Mouse (Mus musculus) E14TG2a.4 (cell line): ENCODE data around the gene Eid2.
A peak's percentile ranks its signal among the peaks of the same experiment; 100 is the strongest.
"Not testable (repeated sequence)": the region's sequence is repeated elsewhere in the genome, so short reads cannot be mapped to it uniquely, and the experiment has no call there.

Source experiments
- H3K27me3 ChIP-seq: 2 replicates; pipeline ENCODE4 v1.6.1; 2014; ENCODE audit warnings: low read length, control low read depth; ENCODE audit not compliant: insufficient read depth
- H3K36me3 ChIP-seq: 2 replicates; pipeline ENCODE4 v1.6.1; 2014; ENCODE audit warnings: low read length, control low read depth; ENCODE audit not compliant: insufficient read depth
- H3K4me1 ChIP-seq: replicated peaks from 2 replicates; pipeline ENCODE4 v1.6.1; 2014; ENCODE audit warnings: low read depth, low read length, control low read depth
- H3K4me3 ChIP-seq: replicated peaks from 2 replicates; pipeline ENCODE4 v1.5.1; 2014; ENCODE audit warnings: mild to moderate bottlenecking, low read length
- H3K9me3 ChIP-seq: 2 replicates; pipeline ENCODE4 v1.6.1; 2014; ENCODE audit warnings: low read length, control low read depth
- CTCF ChIP-seq: conservative IDR thresholded peaks from 2 replicates; pipeline ENCODE4 v1.5.1; 2014; ENCODE audit warnings: low read length
- NANOG ChIP-seq: IDR thresholded peaks from 2 replicates; pipeline ENCODE4 v1.6.1; 2014; ENCODE audit warnings: borderline replicate concordance, low read length, mixed read lengths
- POU5F1 ChIP-seq: IDR thresholded peaks from 2 replicates; pipeline ENCODE4 v1.6.1; 2014; ENCODE audit warnings: low read length, borderline replicate concordance

Eid2 gene

DNA sequence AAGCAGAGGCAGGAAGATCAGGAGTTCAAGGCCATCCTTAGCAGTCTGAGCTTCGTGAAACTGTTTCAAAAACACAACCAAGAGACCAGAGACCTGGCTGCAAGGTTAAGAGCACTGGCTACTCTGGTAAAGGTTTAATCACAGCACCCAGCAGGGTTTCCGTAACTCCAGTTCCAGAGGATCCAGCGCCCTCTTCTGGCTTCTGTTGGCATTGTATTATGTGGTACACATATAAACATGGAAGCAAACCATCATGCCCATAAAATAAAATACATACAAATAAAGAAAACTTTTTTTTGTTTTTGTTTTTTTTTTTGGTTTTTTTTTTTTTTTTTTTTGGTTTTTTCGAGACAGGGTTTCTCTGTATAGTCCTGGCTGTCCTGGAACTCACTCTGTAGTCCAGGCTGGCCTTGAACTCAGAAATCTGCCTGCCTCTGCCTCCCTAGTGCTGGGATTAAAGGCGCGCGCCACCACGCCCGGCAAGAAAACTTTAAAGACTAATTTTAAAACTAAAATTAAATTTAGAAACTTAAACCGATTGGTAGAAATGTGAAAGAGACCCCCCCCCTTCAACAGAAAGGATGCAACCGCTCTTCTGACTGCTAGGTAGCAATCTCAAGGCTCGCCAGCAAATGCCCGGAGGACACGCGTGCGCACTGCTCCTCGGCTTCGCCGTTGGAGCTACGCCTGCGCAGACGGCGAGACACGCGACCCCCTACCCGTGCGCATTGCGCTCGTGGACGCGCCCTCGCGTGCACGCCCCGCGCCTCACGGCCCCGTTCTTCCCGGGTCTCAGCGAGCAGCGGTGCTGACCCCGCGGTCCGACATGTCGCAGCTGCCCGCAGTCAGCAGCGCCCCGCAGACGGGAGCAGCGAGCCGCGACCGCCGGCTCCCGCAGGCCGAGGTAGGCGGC lies at the start of gene Eid2:
Eid2 (plus strand) TSS at position 753 of the 913 bp plus-strand sequence.
- Histone ChIP-seq H3K36me3 (peaks cover 9% of the 10 kb centered on the region), H3K27me3 (peaks cover 4% of the 10 kb centered on the region), H3K4me1 (peaks cover 28% of the 10 kb centered on the region), H3K4me3 (peak within 1 kb of the TSS; percentile 89), H3K9me3 (peaks cover 6% of the 10 kb centered on the region)
- TF ChIP-seq CTCF (peak; percentile 73), NANOG (no peak), POU5F1 (no peak)

GRCm38 (mm10) chr7:28218951-28219740 lies 48.5 kb upstream of the Eid2 start:
- H3K4me3 ChIP-seq, H3K27me3 ChIP-seq, H3K36me3 ChIP-seq: not testable (repeated sequence)
- Histone ChIP-seq H3K4me1 (peaks cover 12% of the 10 kb centered on the region), H3K9me3 (peaks cover 77% of the 10 kb centered on the region)

DNA sequence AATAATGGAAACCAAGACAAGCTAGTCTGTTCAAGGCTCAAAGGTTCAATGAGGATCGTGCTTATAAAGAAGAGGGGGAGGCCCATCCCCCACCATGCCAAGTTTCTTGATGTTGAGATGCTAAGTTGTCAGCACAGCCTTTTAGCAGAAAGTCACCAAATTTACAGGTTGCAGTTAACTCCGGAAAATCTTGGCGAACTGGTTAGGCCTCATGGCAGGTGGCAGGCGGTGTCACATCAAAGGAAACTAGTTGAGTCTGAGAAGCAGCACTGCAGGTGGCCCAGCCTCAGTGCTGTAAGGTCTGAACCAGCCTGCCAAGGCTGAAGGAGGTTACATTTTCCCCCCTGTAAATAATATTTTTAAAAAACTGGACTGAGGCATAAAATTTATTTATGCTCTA lies 40.8 kb upstream of the Eid2 start:
- H3K4me1 ChIP-seq: not testable (repeated sequence)

DNA sequence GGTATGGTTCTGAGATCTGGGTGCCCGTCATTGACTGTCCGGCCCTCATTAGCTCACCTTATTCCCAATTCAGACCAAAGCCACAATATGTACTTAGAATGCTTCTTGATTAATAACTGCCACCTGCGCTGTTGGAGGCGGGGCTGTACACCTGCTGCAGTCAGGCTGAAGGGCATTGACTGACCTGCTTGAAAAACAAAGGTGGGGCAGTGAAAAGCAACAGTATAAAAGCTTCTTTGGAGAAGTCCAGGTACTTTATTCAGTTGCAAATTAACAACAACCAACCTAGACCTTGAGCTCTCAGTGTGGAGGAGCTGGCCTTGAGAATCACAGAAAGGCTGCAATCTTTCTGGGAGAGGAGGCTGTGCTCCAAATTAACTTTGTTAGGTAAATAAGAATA lies 40.3 kb upstream of the Eid2 start:
- H3K4me1 ChIP-seq, H3K27me3 ChIP-seq, H3K36me3 ChIP-seq, H3K4me3 ChIP-seq: not testable (repeated sequence)
- H3K9me3 ChIP-seq: peaks cover 96% of the 10 kb centered on the region

More for the DNA sequence above, 40.8 kb upstream of the Eid2 start:
- not testable (repeated sequence) for H3K36me3 ChIP-seq, H3K27me3 ChIP-seq, H3K4me3 ChIP-seq
- H3K9me3 ChIP-seq: peaks cover 96% of the 10 kb centered on the region

DNA sequence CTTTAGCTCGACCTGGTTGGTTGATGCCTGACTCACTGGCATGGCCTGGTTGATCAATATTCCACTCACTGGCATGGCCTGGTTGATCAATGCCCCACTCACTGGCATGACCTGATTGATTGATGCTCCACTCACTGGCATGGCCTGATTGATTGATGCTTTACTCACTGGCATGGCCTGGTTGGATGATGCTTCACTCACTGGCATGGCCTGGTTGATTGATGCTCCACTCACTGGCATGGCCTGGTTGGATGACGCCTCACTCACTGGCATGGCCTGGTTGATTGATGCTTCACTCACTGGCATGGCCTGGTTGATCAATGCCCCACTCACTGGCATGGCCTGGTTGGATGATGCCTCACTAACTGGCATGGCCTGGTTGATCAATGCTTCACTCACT lies 23.7 kb upstream of the Eid2 start:
- H3K4me3 ChIP-seq, H3K36me3 ChIP-seq, H3K4me1 ChIP-seq, H3K27me3 ChIP-seq: not testable (repeated sequence)
- peaks cover 38% of the 10 kb centered on the region for H3K9me3 ChIP-seq

DNA sequence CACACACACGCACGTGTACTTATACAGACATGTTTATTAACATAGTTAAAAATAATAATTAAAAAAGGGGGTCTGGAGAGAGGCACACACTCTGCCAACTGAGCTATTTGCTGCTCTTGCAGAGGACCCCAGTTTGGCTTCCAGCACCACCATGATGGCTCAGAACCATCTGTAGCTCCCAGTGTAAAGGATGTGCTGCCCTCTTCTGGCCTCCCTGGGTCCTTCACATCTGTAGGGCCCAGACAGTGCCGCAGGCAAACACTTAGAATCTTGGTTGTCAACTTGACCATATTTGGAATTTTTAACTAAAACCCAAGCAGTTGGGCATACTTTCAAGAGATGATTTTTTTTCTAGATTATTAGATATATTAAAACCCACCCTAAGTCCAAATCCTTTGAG lies 18.7 kb upstream of the Eid2 start:
- TF ChIP-seq POU5F1 (no peak), CTCF (peak; percentile 26; the same call in 1 of the 2 replicates)
- Histone ChIP-seq H3K9me3 (peaks cover 7% of the 10 kb centered on the region; the same call in 1 of the 2 replicates), H3K4me3 (no peak overlapping the region)

GRCm38 (mm10) chr7:28251976-28252375 lies 15.7 kb upstream of the Eid2 start:
- no peak overlapping the region for H3K4me3 ChIP-seq
- peaks cover 7% of the 10 kb centered on the region; the same call in 1 of the 2 replicates for H3K9me3 ChIP-seq
- TF ChIP-seq CTCF (no peak), POU5F1 (no peak), NANOG (no peak)
- 0 out of 2 replicates have a peak, but pooled peaks cover 3% of the 10 kb centered on the region for H3K4me1 ChIP-seq
- no peaks in the 10 kb centered on the region for H3K27me3 ChIP-seq
- no peaks in the 10 kb centered on the region for H3K36me3 ChIP-seq

More for the DNA sequence above, 18.7 kb upstream of the Eid2 start:
- Histone ChIP-seq H3K4me1 (no peaks in the 10 kb centered on the region), H3K27me3 (no peaks in the 10 kb centered on the region), H3K36me3 (no peaks in the 10 kb centered on the region)

DNA sequence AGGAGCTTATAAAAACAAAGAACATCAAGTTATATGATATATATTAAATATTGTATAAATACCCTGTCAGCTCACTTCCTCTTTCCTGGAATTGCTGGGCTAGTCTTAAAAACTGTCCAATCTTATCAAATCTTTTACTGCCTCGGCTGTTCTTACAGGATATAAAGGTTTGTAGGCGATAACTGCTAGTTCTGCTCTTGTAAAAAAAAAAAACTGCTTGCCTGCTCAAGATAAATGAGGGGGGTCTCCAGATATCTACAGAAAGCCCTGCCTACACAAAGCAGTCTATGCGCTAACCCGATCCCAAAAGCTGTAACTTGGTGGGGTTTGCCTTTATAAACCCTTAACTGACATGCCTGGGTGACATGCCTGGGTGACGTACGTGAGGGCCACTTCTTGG lies 13.1 kb upstream of the Eid2 start:
- TF ChIP-seq POU5F1 (no peak), NANOG (no peak), CTCF (no peak)
- no peaks in the 10 kb centered on the region for H3K27me3 ChIP-seq

DNA sequence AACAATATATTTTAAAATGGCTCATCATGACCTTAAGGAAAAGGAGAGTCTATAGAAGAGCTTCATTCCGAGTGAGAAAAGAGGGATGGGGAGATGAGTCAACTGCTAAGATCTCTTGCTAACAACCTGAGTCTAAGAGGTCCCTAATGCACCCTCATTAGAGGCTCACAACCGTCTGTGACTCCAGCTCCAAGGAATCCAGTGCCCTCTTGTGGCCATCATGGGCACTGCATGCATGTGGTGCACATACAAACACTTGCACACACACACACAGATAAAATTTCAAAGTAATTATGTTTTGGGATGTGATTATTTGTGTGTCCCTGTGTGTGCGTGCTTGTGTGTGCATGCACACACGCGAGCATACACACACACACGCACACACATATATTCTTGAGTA lies 12.2 kb upstream of the Eid2 start:
- Histone ChIP-seq H3K4me1 (0 out of 2 replicates have a peak, but pooled peaks cover 3% of the 10 kb centered on the region), H3K36me3 (no peaks in the 10 kb centered on the region), H3K9me3 (no peaks in the 10 kb centered on the region), H3K4me3 (no peak overlapping the region), H3K27me3 (no peaks in the 10 kb centered on the region)
- peak; percentile 99 for TF ChIP-seq CTCF
- no peak for TF ChIP-seq POU5F1

More for the DNA sequence above, 13.1 kb upstream of the Eid2 start:
- H3K9me3 ChIP-seq: no peaks in the 10 kb centered on the region
- no peaks in the 10 kb centered on the region for H3K36me3 ChIP-seq
- no peak overlapping the region for H3K4me3 ChIP-seq
- 0 out of 2 replicates have a peak, but pooled peaks cover 3% of the 10 kb centered on the region for H3K4me1 ChIP-seq
